Mouse (Mus musculus): ENCODE measurements at regions not wholly inside any gene's neighbourhood (a gene's known extent, or its start where the extent isn't known, plus 50 kb on each side); places are given as distances from the start of the nearest gene placed in this dataset.

- TF ChIP-seq CTCF (IDR thresholded peaks at IDR 0.05; ENCODE audit: low read depth), result no peak
- TF ChIP-seq EP300 (IDR thresholded peaks at IDR 0.05; ENCODE audit: low read depth), result no peak
Measured at GRCm38 (mm10) chr2:114828192-114828591, 173.4 kb upstream of the Dph6 start.
